ENCODE assay signal across 7 mouse cellular contexts in genomic region chr5:52833005-52833404, GRCm38 (mm10). TPM values are rescaled to one million over a fixed set of nuclear protein-coding genes. Genes with fewer than 3 reads are reported as not detected.
DNase-seq lines count a peak whose midpoint lies in the region; ATAC-seq lines count a peak whose summit lies in the region.

No protein-coding gene starts in this region.

- H3K36me3 ChIP-seq in liver, embryonic 13.5 days = peaks cover 12% of the 10 kb centered on the region; the same call in 1 of the 2 replicates
- H3K36me3 ChIP-seq in neural tube, embryonic 14.5 days (ENCODE audit: control insufficient read depth, insufficient read depth, low read length) = peaks cover 9% of the 10 kb centered on the region; the same call in 1 of the 2 replicates

- no peaks in the 10 kb centered on the region for H3K27me3 ChIP-seq in liver, embryonic 13.5 days
- no peaks in the 10 kb centered on the region for H3K27me3 ChIP-seq in neural tube, embryonic 14.5 days (ENCODE audit: control insufficient read depth, insufficient read depth, low read length)

- peak overlapping the region; percentile 89 for H3K27ac ChIP-seq in liver, embryonic 13.5 days
- peak overlapping the region; percentile 62; the same call in 1 of the 2 replicates for H3K27ac ChIP-seq in neural tube, embryonic 14.5 days (ENCODE audit: low read depth, low read length)

- peak overlapping the region; percentile 77 for H3K4me3 ChIP-seq in liver, embryonic 13.5 days (replicated peaks)
- H3K4me3 ChIP-seq in neural tube, embryonic 14.5 days (ENCODE audit: low read depth, low read length) = no peak overlapping the region

- H3K9ac ChIP-seq in liver, embryonic 13.5 days = peak overlapping the region; percentile 68
- H3K9ac ChIP-seq in neural tube, embryonic 14.5 days (replicated peaks; ENCODE audit: low read depth, low read length) = peak overlapping the region; percentile 74; the same call in 1 of the 2 replicates

- peak; percentile 13; the same call in 1 of the 2 replicates for ATAC-seq in liver, embryonic 13.5 days (ENCODE audit: low read depth)
- no peak for ATAC-seq in neural tube, embryonic 14.5 days (ENCODE audit: low read depth)

- peak; percentile 11 for DNase-seq in urinary bladder, postnatal 14 days (ENCODE audit: low spot score)
- DNase-seq in urinary bladder, adult 2 months (ENCODE audit: low spot score) = no peak
- peak; percentile 28 to 32 for DNase-seq in cerebellum, postnatal 10 days
- peak; percentile 12 for DNase-seq in heart, postnatal 4 days
- peak; percentile 72 for DNase-seq in liver, embryonic 13.5 days
- no peak for DNase-seq in right cerebral cortex, postnatal 10 days (ENCODE audit: low spot score in 2 of 2)

- 0 out of 2 replicates have a peak, but pooled peaks cover 2% of the 10 kb centered on the region for H3K9me3 ChIP-seq in liver, embryonic 13.5 days (replicated peaks)
- H3K9me3 ChIP-seq in neural tube, embryonic 14.5 days (ENCODE audit: control insufficient read depth, low read length) = no peaks in the 10 kb centered on the region

- H3K4me2 ChIP-seq in liver, embryonic 13.5 days = peak overlapping the region; percentile 94
- H3K4me2 ChIP-seq in neural tube, embryonic 14.5 days (ENCODE audit: low read depth, low read length) = peak overlapping the region; percentile 56; the same call in 1 of the 2 replicates

- peaks cover 30% of the 10 kb centered on the region for H3K4me1 ChIP-seq in liver, embryonic 13.5 days (replicated peaks)
- H3K4me1 ChIP-seq in neural tube, embryonic 14.5 days (ENCODE audit: control insufficient read depth, insufficient read depth, low read length) = peaks cover 13% of the 10 kb centered on the region

RNA-seq across cellular contexts. Expression of gene Anapc4, which starts 0.8 kb away (rescaled TPM):
- 74.7 and 76.4 TPM in 2 replicates for polyA plus RNA-seq in urinary bladder, adult 2 months (2012; rRNA removed)
- total RNA-seq in heart, postnatal 4 days (2021) = 10 to 100 TPM; 55.9 to 61.3 TPM
- 31.2 and 37.3 TPM in 2 replicates for polyA plus RNA-seq in liver, embryonic 13.5 days (2015; fragmentation: Nextera tagmentation; extraction: Ambion mirVana)
- polyA plus RNA-seq in neural tube, embryonic 14.5 days (2014; fragmentation: Nextera tagmentation; extraction: Ambion mirVana) = 115 and 133 TPM in 2 replicates

RNA-seq across cellular contexts. Expression of gene Zcchc4, which starts 57.8 kb away (rescaled TPM):
- 11.9 and 12.9 TPM in 2 replicates for polyA plus RNA-seq in urinary bladder, adult 2 months (2012; rRNA removed)
- total RNA-seq in heart, postnatal 4 days (2021) = 1 to 10 TPM; 8.4 to 9.7 TPM
- polyA plus RNA-seq in liver, embryonic 13.5 days (2015; fragmentation: Nextera tagmentation; extraction: Ambion mirVana) = 7.8 and 9.2 TPM in 2 replicates
- 11.7 and 12.6 TPM in 2 replicates for polyA plus RNA-seq in neural tube, embryonic 14.5 days (2014; fragmentation: Nextera tagmentation; extraction: Ambion mirVana)

Comparison
In these comparisons a context has a peak if more than half of its experiments do, and no peak if none do; other contexts are left out.
1. DNase-seq: peak in urinary bladder, postnatal 14 days (single experiment), cerebellum, postnatal 10 days (2 of 2), heart, postnatal 4 days (single experiment) and liver, embryonic 13.5 days (single experiment); none in urinary bladder, adult 2 months (single experiment) and right cerebral cortex, postnatal 10 days (0 of 2).